Mouse (Mus musculus): ENCODE results near the gene Itga4. TPM values are rescaled to one million over a fixed set of nuclear protein-coding genes. Genes with fewer than 3 reads are reported as not detected.

The Itga4 gene
- polyA plus RNA-seq, 1 experiment from 2014 or later, result 4.5 TPM

- no peaks in the 10 kb centered on the region for H3K4me1 ChIP-seq (ENCODE audit: insufficient read depth, low read depth, low read length)
- TF ChIP-seq EP300 (IDR thresholded peaks at IDR 0.05) (no peak), CTCF (IDR thresholded peaks at IDR 0.05) (no peak)
- no peaks in the 10 kb centered on the region for H3K27me3 ChIP-seq (replicated peaks; ENCODE audit: insufficient read depth, low read length)
- no peaks in the 10 kb centered on the region for H3K36me3 ChIP-seq (ENCODE audit: insufficient read depth, low read length)
- no peaks in the 10 kb centered on the region for H3K9me3 ChIP-seq (ENCODE audit: low read length)
- no peak for ATAC-seq
- peak overlapping the region; percentile 8; the same call in 1 of the 2 replicates for H3K4me2 ChIP-seq (replicated peaks; ENCODE audit: low read depth, low read length)
- no peak overlapping the region for H3K4me3 ChIP-seq (ENCODE audit: low read depth, low read length)
- DNase-seq (ENCODE audit: low spot score), result no peak
- H3K27ac ChIP-seq (ENCODE audit: low read length), result no peak overlapping the region
- 64% methylated on average over 4 of the region's 4 CpGs for WGBS
- H3K9ac ChIP-seq (replicated peaks; ENCODE audit: low read depth), result no peak overlapping the region
Measured at GRCm38 (mm10) chr2:79257411-79257810, 2.2 kb downstream of the Itga4 start.

- Histone ChIP-seq H3K4me1 (ENCODE audit: insufficient read depth, low read depth, low read length) (no peaks in the 10 kb centered on the region), H3K4me2 (replicated peaks; ENCODE audit: low read depth, low read length) (no peak overlapping the region), H3K4me3 (ENCODE audit: low read depth, low read length) (no peak overlapping the region), H3K9me3 (ENCODE audit: low read length) (no peaks in the 10 kb centered on the region), H3K27me3 (replicated peaks; ENCODE audit: insufficient read depth, low read length) (no peaks in the 10 kb centered on the region), H3K27ac (ENCODE audit: low read length) (no peak overlapping the region), H3K36me3 (ENCODE audit: insufficient read depth, low read length) (no peaks in the 10 kb centered on the region), H3K9ac (replicated peaks; ENCODE audit: low read depth) (no peak overlapping the region)
- WGBS, result 49% methylated on average over 4 of the region's 4 CpGs
- no peak for ATAC-seq
- TF ChIP-seq CTCF (IDR thresholded peaks at IDR 0.05) (no peak), EP300 (IDR thresholded peaks at IDR 0.05) (no peak)
- DNase-seq (ENCODE audit: low spot score), result no peak
Measured at GRCm38 (mm10) chr2:79259326-79259725, 4.1 kb downstream of the Itga4 start.

- H3K27ac ChIP-seq (ENCODE audit: low read length), result no peak overlapping the region
- H3K4me1 ChIP-seq (ENCODE audit: insufficient read depth, low read depth, low read length), result no peaks in the 10 kb centered on the region
- DNase-seq (ENCODE audit: low spot score) (peak; percentile 55), ATAC-seq (no peak; the same call in 1 of the 2 replicates)
- TF ChIP-seq CTCF (IDR thresholded peaks at IDR 0.05), result peak; percentile 82
- TF ChIP-seq EP300 (IDR thresholded peaks at IDR 0.05), result no peak
- 37% methylated on average over 4 of the region's 4 CpGs for WGBS
- H3K9ac ChIP-seq (replicated peaks; ENCODE audit: low read depth), result no peak overlapping the region
- no peaks in the 10 kb centered on the region for H3K9me3 ChIP-seq (ENCODE audit: low read length)
- H3K36me3 ChIP-seq (ENCODE audit: insufficient read depth, low read length), result no peaks in the 10 kb centered on the region
- no peak overlapping the region for H3K4me3 ChIP-seq (ENCODE audit: low read depth, low read length)
- no peaks in the 10 kb centered on the region for H3K27me3 ChIP-seq (replicated peaks; ENCODE audit: insufficient read depth, low read length)
- H3K4me2 ChIP-seq (replicated peaks; ENCODE audit: low read depth, low read length), result no peak overlapping the region
Measured at GRCm38 (mm10) chr2:79265665-79266064, 10.4 kb downstream of the Itga4 start.

- no peak for TF ChIP-seq EP300 (IDR thresholded peaks at IDR 0.05)
- TF ChIP-seq CTCF (IDR thresholded peaks at IDR 0.05), result no peak
Measured at GRCm38 (mm10) chr2:79266480-79266879, 11.3 kb downstream of the Itga4 start.

GRCm38 (mm10) chr2:79267181-79267580 lies 12.0 kb downstream of the Itga4 start:
- Histone ChIP-seq H3K9me3 (ENCODE audit: low read length) (no peaks in the 10 kb centered on the region), H3K4me2 (replicated peaks; ENCODE audit: low read depth, low read length) (no peak overlapping the region), H3K27ac (ENCODE audit: low read length) (no peak overlapping the region), H3K9ac (replicated peaks; ENCODE audit: low read depth) (no peak overlapping the region), H3K36me3 (ENCODE audit: insufficient read depth, low read length) (no peaks in the 10 kb centered on the region), H3K4me1 (ENCODE audit: insufficient read depth, low read depth, low read length) (no peaks in the 10 kb centered on the region), H3K4me3 (ENCODE audit: low read depth, low read length) (no peak overlapping the region), H3K27me3 (replicated peaks; ENCODE audit: insufficient read depth, low read length) (no peaks in the 10 kb centered on the region)
- DNase-seq (ENCODE audit: low spot score), result no peak
- ATAC-seq, result no peak
- WGBS, result 85% methylated on average over 3 of the region's 3 CpGs
- TF ChIP-seq EP300 (IDR thresholded peaks at IDR 0.05) (no peak), CTCF (IDR thresholded peaks at IDR 0.05) (no peak)

More at GRCm38 (mm10) chr2:79266480-79266879, 11.3 kb downstream of the Itga4 start:
- Histone ChIP-seq H3K4me3 (ENCODE audit: low read depth, low read length) (no peak overlapping the region), H3K9me3 (ENCODE audit: low read length) (no peaks in the 10 kb centered on the region), H3K4me2 (replicated peaks; ENCODE audit: low read depth, low read length) (no peak overlapping the region), H3K4me1 (ENCODE audit: insufficient read depth, low read depth, low read length) (no peaks in the 10 kb centered on the region), H3K27me3 (replicated peaks; ENCODE audit: insufficient read depth, low read length) (no peaks in the 10 kb centered on the region), H3K9ac (replicated peaks; ENCODE audit: low read depth) (no peak overlapping the region), H3K36me3 (ENCODE audit: insufficient read depth, low read length) (no peaks in the 10 kb centered on the region), H3K27ac (ENCODE audit: low read length) (no peak overlapping the region)
- WGBS, result 87% methylated on average over 3 of the region's 3 CpGs
- ATAC-seq (no peak), DNase-seq (ENCODE audit: low spot score) (no peak)

- ATAC-seq, result no peak
- H3K27ac ChIP-seq (ENCODE audit: low read length), result no peak overlapping the region
- H3K36me3 ChIP-seq (ENCODE audit: insufficient read depth, low read length), result no peaks in the 10 kb centered on the region
- WGBS, result 59% methylated on average over 4 of the region's 4 CpGs
- no peak for DNase-seq (ENCODE audit: low spot score)
- no peak overlapping the region for H3K4me2 ChIP-seq (replicated peaks; ENCODE audit: low read depth, low read length)
- no peaks in the 10 kb centered on the region for H3K9me3 ChIP-seq (ENCODE audit: low read length)
- no peak overlapping the region for H3K9ac ChIP-seq (replicated peaks; ENCODE audit: low read depth)
- TF ChIP-seq CTCF (IDR thresholded peaks at IDR 0.05), result no peak
- TF ChIP-seq EP300 (IDR thresholded peaks at IDR 0.05), result no peak
- H3K4me3 ChIP-seq (ENCODE audit: low read depth, low read length), result no peak overlapping the region
- H3K27me3 ChIP-seq (replicated peaks; ENCODE audit: insufficient read depth, low read length), result no peaks in the 10 kb centered on the region
- no peaks in the 10 kb centered on the region for H3K4me1 ChIP-seq (ENCODE audit: insufficient read depth, low read depth, low read length)
Measured at GRCm38 (mm10) chr2:79268863-79269262, 13.6 kb downstream of the Itga4 start.

- Histone ChIP-seq H3K27ac (ENCODE audit: low read length) (no peak overlapping the region), H3K27me3 (replicated peaks; ENCODE audit: insufficient read depth, low read length) (no peaks in the 10 kb centered on the region), H3K36me3 (ENCODE audit: insufficient read depth, low read length) (no peaks in the 10 kb centered on the region), H3K4me2 (replicated peaks; ENCODE audit: low read depth, low read length) (no peak overlapping the region), H3K9ac (replicated peaks; ENCODE audit: low read depth) (no peak overlapping the region), H3K4me3 (ENCODE audit: low read depth, low read length) (no peak overlapping the region), H3K4me1 (ENCODE audit: insufficient read depth, low read depth, low read length) (no peaks in the 10 kb centered on the region), H3K9me3 (ENCODE audit: low read length) (no peaks in the 10 kb centered on the region)
- TF ChIP-seq EP300 (IDR thresholded peaks at IDR 0.05) (no peak), CTCF (IDR thresholded peaks at IDR 0.05) (no peak)
- no peak; the same call in 1 of the 2 replicates for ATAC-seq
- WGBS, result 12% methylated on average over 3 of the region's 3 CpGs
- no peak for DNase-seq (ENCODE audit: low spot score)
Measured at GRCm38 (mm10) chr2:79270034-79270535, 14.9 kb downstream of the Itga4 start.

All from lung, postnatal 0 days (tissue).